Mouse (Mus musculus) forebrain, embryonic 14.5 days (tissue): Measurements from ENCODE around the gene Thy1. TPM values are rescaled to one million over a fixed set of nuclear protein-coding genes. Genes with fewer than 3 reads are reported as not detected.

Experiments
- ATAC-seq: fragments of 200-750 bp; cut with Nextera tagmentation; 2 replicates; pipeline ENCODE4 v1.8.0; 2017; ENCODE audit warnings: mild to moderate bottlenecking, moderate library complexity
- DNase-seq: peaks from one replicate; pipeline ENCODE4 v3.0.0-alpha.2; 2015; ENCODE audit warnings: low spot score
- H3K27ac ChIP-seq: fragments of 300-500 bp; sonication (generic); 2 replicates; pipeline ENCODE4 v1.5.1; 2014; ENCODE audit warnings: low read depth, mild to moderate bottlenecking, control low read depth, low read length, moderate library complexity
- H3K27me3 ChIP-seq: fragments of 300-500 bp; sonication (generic); replicated peaks from 2 replicates; pipeline ENCODE4 v1.6.1; 2014; ENCODE audit warnings: low read length, control low read depth, mixed read lengths; ENCODE audit not compliant: control insufficient read depth, insufficient read depth
- H3K36me3 ChIP-seq: fragments of 300-500 bp; sonication (generic); 2 replicates; pipeline ENCODE4 v1.6.1; 2014; ENCODE audit warnings: low read length, control low read depth; ENCODE audit not compliant: control insufficient read depth, insufficient read depth
- H3K4me1 ChIP-seq: fragments of 300-500 bp; sonication (generic); 2 replicates; pipeline ENCODE4 v1.6.1; 2014; ENCODE audit warnings: antibody characterized with exemption, low read length, control low read depth; ENCODE audit not compliant: control insufficient read depth, insufficient read depth
- H3K4me2 ChIP-seq: fragments of 300-500 bp; sonication (generic); 2 replicates; pipeline ENCODE4 v1.6.1; 2014; ENCODE audit warnings: mild to moderate bottlenecking, control low read depth, low read length
- H3K4me3 ChIP-seq: fragments of 300-500 bp; sonication (generic); 2 replicates; pipeline ENCODE4 v1.5.1; 2014; ENCODE audit warnings: low read depth, low read length, control low read depth
- H3K9ac ChIP-seq: fragments of 300-500 bp; sonication (generic); 2 replicates; pipeline ENCODE4 v1.6.1; 2014; ENCODE audit warnings: mild to moderate bottlenecking, low read length, control low read depth, moderate library complexity
- H3K9me3 ChIP-seq: fragments of 300-500 bp; sonication (generic); replicated peaks from 2 replicates; pipeline ENCODE4 v1.6.1; 2016; ENCODE audit warnings: low read length, control low read depth, mixed read lengths; ENCODE audit not compliant: control insufficient read depth
- WGBS: fragments of 180-500 bp; shearing (Covaris S2); extraction: QIAGEN DNeasy Blood & Tissue Kit; methylation state at CpG from one replicate; pipeline ENCODE4 v1.1.7; 2014; 5-methylcytosine and 5-hydroxymethylcytosine counted together
- polyA plus RNA-seq: library from polyadenylated mRNA; unstranded; fragments of >200 nt; fragmentation: Nextera tagmentation; extraction: Ambion mirVana; gene quantifications from 2 replicates; pipeline ENCODE4 v1.2.1, GENCODE M21; 2014

Gene Thy1
- polyA plus RNA-seq, 1 experiment from 2014 or later = 3.6 TPM

DNA sequence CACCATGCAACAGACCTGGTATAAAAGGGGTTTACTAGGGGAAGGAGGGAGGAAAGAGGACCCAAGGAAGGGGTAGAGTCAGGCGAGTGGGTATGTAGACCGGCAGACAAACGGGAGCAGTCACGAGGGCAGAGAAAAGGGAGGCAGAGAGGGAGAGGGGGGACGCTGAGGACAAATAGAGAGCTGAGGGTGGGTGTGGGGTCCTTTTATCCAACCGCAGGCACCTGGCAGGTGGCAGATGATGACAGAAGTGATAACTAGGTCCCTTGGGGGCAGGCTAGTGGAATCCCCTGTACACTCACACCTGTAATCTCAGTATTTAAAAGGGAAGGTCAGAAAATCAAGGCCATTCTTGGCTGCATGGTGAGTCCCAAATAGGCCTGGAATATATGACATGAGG lies 31.0 kb upstream of the Thy1 start:
- Histone ChIP-seq H3K9me3 (no peaks in the 10 kb centered on the region), H3K36me3 (no peaks in the 10 kb centered on the region), H3K9ac (no peak overlapping the region), H3K4me3 (no peak overlapping the region), H3K27ac (no peak overlapping the region; the same call in 1 of the 2 replicates), H3K4me1 (0 out of 2 replicates have a peak, but pooled peaks cover 2% of the 10 kb centered on the region), H3K27me3 (no peaks in the 10 kb centered on the region), H3K4me2 (no peak overlapping the region)
- DNase-seq (no peak), ATAC-seq (no peak)
- 62% methylated on average over 6 of the region's 6 CpGs for WGBS

DNA sequence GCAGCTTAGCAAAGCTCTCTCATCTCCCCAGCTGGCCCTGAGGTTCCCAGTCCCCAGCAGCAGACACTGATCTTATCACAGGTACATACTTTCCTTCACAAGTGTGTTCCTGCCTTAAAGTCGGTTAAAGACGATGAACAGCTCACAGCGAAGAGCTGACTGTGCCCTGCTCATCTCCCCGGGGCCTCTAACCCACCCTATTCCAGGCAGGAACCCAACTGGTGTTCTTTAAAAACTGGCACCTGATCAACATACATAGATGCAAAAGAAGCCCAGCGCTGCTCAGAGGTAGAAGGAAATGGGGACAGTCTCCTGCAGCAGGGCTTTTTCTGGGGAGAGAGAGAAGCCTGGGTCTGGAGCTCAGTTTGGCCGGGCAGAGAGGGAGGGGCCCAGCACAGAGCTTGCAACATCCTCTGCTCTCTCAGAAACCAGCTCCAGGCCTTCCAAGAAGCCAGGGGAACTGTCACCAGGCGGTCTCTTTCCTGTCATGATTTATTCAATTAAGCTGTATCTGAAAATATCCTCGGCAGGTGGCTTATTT lies 30.4 kb upstream of the Thy1 start:
- Histone ChIP-seq H3K4me2 (no peak overlapping the region), H3K9ac (no peak overlapping the region), H3K4me1 (0 out of 2 replicates have a peak, but pooled peaks cover 2% of the 10 kb centered on the region), H3K9me3 (no peaks in the 10 kb centered on the region), H3K27me3 (no peaks in the 10 kb centered on the region), H3K4me3 (no peak overlapping the region), H3K27ac (no peak overlapping the region; the same call in 1 of the 2 replicates), H3K36me3 (no peaks in the 10 kb centered on the region)
- ATAC-seq = no peak
- no peak for DNase-seq
- WGBS = 46% methylated on average over 8 of the region's 8 CpGs

DNA sequence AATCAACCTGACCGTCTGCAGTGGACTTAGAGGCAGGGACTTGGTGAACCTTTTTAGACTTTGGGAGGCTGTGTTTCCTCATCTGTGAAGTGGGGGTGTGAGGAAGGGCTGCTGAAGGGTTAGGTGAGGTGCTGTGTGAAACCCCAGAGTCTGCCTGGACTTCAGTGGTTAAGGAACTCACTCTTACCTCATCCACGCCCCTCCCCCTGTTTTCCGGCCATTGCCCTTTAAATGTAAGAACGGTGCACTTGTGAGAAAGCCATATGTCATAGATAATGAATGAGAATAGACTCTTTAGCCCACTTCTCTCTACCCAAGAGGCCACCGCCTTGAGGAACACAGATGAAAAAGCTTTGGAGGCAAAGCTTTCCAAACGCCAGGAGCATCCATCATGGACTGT lies 29.4 kb upstream of the Thy1 start:
- Histone ChIP-seq H3K27ac (no peak overlapping the region), H3K4me3 (no peak overlapping the region), H3K36me3 (no peaks in the 10 kb centered on the region), H3K4me2 (no peak overlapping the region), H3K4me1 (0 out of 2 replicates have a peak, but pooled peaks cover 2% of the 10 kb centered on the region), H3K9ac (no peak overlapping the region), H3K9me3 (no peaks in the 10 kb centered on the region), H3K27me3 (no peaks in the 10 kb centered on the region)
- ATAC-seq = no peak
- DNase-seq = no peak
- 72% methylated on average over 6 of the region's 6 CpGs for WGBS

DNA sequence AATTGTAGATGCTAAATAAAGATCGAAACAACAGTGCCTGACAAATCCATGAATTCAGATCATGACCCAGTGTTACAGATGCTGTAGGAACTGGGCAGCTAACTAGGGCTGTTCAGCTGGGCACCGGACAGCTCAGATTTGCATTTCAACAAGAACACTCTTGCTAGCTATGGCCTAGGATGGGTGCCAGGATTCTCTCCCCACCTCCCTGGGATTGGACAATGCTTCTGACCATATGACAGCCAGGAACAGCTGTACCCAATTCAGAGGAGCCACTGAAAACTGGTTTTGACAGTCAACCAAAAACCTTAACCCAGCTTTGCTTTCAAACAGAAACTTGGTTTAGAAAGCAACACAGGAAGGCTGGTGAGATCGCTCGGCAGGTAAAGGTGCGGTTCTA lies 26.9 kb upstream of the Thy1 start:
- no peak overlapping the region for H3K4me3 ChIP-seq
- H3K27me3 ChIP-seq = no peaks in the 10 kb centered on the region
- no peaks in the 10 kb centered on the region for H3K9me3 ChIP-seq
- DNase-seq (peak; percentile 47), ATAC-seq (no peak)
- no peak overlapping the region for H3K9ac ChIP-seq
- H3K4me1 ChIP-seq = 0 out of 2 replicates have a peak, but pooled peaks cover 2% of the 10 kb centered on the region
- H3K27ac ChIP-seq = no peak overlapping the region
- no peak overlapping the region for H3K4me2 ChIP-seq
- WGBS = 82% methylated on average over 5 of the region's 5 CpGs
- no peaks in the 10 kb centered on the region for H3K36me3 ChIP-seq

DNA sequence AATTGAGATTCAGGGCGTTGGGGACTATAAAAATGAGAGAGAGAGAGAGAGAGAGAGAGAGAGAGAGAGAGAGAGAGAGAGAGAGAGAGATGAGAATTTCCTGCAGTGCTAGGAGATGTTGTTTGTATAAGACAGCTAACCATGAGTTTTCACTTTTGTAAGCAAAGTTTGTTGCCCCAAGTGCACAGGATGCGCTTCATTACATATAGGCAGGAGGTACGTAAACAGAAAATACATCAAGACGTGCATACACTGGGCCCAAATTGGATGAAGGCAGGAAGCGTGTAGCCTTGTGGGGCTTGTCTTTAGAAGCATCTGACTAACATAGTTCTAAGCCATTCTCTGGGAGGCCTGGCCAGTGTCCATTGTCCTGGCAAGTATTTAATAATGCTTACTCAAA lies 25.3 kb upstream of the Thy1 start:
- Histone ChIP-seq H3K9me3 (no peaks in the 10 kb centered on the region), H3K4me2 (no peak overlapping the region), H3K36me3 (no peaks in the 10 kb centered on the region), H3K27ac (no peak overlapping the region), H3K4me1 (0 out of 2 replicates have a peak, but pooled peaks cover 2% of the 10 kb centered on the region), H3K27me3 (no peaks in the 10 kb centered on the region), H3K9ac (no peak overlapping the region), H3K4me3 (no peak overlapping the region)
- WGBS = 82% methylated on average over 5 of the region's 5 CpGs
- ATAC-seq (no peak), DNase-seq (no peak)

- Histone ChIP-seq H3K4me3 (no peak overlapping the region), H3K4me1 (no peaks in the 10 kb centered on the region), H3K9me3 (no peaks in the 10 kb centered on the region), H3K9ac (no peak overlapping the region), H3K4me2 (no peak overlapping the region), H3K27ac (no peak overlapping the region), H3K36me3 (no peaks in the 10 kb centered on the region), H3K27me3 (no peaks in the 10 kb centered on the region)
- no peak for ATAC-seq
- WGBS = 90% methylated on average over 7 of the region's 7 CpGs
- DNase-seq = no peak
Measured at GRCm38 (mm10) chr9:44020001-44020400, 23.2 kb upstream of the Thy1 start.

GRCm38 (mm10) chr9:44022100-44022847 lies 20.9 kb upstream of the Thy1 start:
- WGBS = 78% methylated on average over 8 of the region's 8 CpGs
- Histone ChIP-seq H3K9ac (no peak overlapping the region), H3K4me2 (no peak overlapping the region), H3K9me3 (no peaks in the 10 kb centered on the region), H3K27me3 (no peaks in the 10 kb centered on the region), H3K27ac (no peak overlapping the region), H3K4me3 (no peak overlapping the region), H3K4me1 (no peaks in the 10 kb centered on the region), H3K36me3 (no peaks in the 10 kb centered on the region)
- ATAC-seq = no peak
- no peak for DNase-seq

- Histone ChIP-seq H3K27me3 (no peaks in the 10 kb centered on the region), H3K9ac (no peak overlapping the region), H3K27ac (no peak overlapping the region), H3K4me2 (no peak overlapping the region), H3K4me1 (no peaks in the 10 kb centered on the region), H3K9me3 (no peaks in the 10 kb centered on the region), H3K36me3 (no peaks in the 10 kb centered on the region), H3K4me3 (no peak overlapping the region)
- ATAC-seq = no peak
- DNase-seq = no peak
- 71% methylated on average over 3 of the region's 3 CpGs for WGBS
Measured at GRCm38 (mm10) chr9:44024096-44024495, 19.1 kb upstream of the Thy1 start.

GRCm38 (mm10) chr9:44029580-44030236 lies 13.5 kb upstream of the Thy1 start:
- H3K4me1 ChIP-seq = no peaks in the 10 kb centered on the region
- H3K27ac ChIP-seq = no peak overlapping the region
- no peaks in the 10 kb centered on the region for H3K27me3 ChIP-seq
- no peak for DNase-seq
- H3K9ac ChIP-seq = no peak overlapping the region
- no peak overlapping the region for H3K4me2 ChIP-seq
- H3K9me3 ChIP-seq = no peaks in the 10 kb centered on the region
- ATAC-seq = no peak
- H3K36me3 ChIP-seq = no peaks in the 10 kb centered on the region
- 69% methylated on average over 5 of the region's 5 CpGs for WGBS
- H3K4me3 ChIP-seq = no peak overlapping the region
